Mouse (Mus musculus): ENCODE measurements around the gene Rbpms2. TPM values are rescaled to one million over a fixed set of nuclear protein-coding genes. Genes with fewer than 3 reads are reported as not detected.

The Rbpms2 gene
- total RNA-seq (2023): 0.32 and 1.2 TPM in 2 replicates

DNA sequence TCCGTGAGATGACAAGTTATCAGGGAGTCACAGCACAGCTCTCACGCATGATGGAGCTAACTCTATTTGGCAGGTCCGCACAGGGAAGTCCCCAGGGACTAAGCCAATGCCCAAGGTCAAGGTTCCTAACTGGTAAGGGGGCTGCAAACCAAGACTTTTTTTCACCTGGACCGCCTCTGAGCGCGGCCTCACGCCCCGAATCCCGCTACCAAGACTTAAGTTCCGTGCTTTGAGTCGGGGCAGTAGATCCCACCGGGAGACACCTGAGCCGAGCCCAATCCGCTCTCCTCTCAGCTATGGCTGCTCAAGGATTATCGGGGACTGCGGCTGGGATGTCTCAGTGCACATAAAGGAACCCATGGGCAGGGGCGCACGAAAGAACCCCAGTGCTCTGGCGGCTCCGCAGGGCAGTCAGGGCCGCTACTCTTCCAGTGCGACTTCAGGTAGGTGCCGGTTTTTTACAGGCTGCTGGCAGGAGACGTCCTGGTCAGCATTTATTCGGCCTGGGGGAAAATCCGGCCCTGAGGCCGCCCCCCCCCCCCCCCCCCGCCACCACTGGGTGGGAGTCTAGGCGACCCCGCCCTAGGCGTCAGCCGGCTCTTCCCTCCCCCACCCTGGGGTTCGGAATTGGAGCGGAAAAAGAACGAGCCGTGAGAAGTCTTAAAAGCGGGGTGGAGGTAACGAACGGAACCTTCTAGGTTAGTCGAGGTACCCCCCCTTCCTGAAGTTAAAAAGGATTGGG lies at the start of gene Rbpms2:
Gene Rbpms2, plus strand, starts transcription at position 624 of the 742 bp plus-strand sequence.

DNA sequence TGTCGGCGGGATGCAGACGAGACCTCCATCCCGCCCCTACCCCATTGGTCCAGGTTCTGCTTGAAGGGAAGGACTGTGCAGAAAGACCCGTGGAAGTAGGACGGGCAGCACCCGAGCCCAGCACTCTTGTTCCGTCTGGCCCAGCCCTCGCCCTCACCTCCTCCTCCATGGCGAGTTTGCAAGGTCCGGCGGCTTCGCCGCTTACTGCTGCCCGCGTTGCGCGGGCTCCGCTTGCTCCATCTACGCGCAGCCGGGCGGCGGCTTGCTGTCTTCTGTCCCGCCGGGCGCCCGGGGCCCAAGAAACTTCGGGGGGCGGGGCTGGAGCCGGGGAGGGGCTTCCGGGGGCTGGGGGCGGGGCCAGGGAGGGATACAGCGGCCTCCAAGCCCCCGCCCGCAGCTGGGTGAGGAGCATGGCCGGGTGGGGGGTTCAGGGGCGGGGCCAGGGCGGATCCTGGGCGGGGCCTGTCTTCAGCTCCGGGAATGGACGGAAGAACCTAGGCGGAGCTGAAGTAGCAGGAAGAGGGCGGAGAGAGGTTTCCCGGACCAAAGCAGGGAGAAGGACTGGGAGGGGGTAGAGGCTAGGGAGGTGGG lies 49.6 kb upstream of the Rbpms2 start, which contains the start of gene Plekho2:
Gene Plekho2, minus strand, starts transcription at position 260 of the 591 bp plus-strand sequence.

DNA sequence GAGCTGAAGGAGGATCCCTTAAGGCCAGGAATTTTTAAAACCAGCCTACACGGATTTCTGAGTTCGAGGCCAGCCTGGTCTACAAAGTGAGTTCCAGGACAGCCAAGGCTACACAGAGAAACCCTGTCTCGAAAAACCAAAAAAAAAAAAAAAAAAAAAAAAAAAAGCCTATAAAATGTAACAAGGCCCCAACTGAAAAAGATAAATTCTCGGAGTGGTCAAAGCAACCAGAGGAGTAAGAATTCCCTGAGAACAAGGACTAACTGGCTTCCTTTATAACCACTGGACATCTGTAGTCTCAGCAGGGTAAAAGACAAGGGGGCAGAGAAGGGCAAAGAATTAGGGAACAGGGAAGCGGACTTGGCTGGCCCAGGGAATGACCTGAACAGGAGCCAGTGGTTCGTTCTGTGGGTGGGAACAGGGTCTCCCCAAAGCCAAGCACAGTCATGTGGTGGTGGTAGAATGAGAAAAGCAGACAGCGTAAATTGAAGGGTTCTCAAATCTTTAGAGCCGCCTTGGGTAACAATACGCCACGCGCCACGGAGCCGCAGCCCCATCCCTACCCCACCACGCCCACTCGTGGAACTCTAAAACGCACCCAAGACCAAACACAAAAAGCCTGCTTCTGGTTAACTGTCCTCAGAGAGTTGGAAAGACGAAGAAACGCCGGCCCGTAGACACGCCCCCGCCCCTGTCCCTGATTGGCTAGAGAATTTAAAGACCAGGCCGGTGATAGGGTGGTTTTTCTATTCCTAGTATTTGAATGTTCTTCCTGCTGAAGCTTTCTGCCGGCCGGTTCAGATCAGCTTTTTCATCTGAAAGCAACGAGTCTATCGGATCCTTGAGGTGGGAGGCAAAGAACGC lies 42.8 kb upstream of the Rbpms2 start, which contains the start of gene Pif1:
Gene Pif1, plus strand, starts transcription at position 755 of the 864 bp plus-strand sequence.

DNA sequence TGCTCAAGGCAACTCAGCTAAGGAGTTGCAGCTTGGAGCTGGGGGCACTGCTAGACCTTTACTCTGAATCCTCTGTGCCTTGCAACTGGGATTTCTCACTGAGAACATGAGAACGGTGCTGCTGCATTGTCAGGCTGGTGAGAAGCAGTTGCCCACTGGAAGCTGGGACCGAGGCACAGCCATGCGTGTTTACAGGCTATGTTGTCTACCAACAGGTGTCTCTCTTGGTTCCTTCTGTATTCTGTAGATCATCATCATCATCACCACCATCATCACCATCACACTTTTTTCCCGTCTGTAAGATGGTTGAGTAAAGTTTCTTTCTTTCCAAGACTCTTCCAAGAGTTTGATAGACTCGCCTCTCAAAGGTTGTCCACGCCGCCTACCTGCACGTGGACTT lies 38.3 kb downstream of the Rbpms2 start, which contains the start of gene Oaz2:
Gene Oaz2, plus strand, starts transcription at position 301 of the 400 bp plus-strand sequence.

Other genes with a start within 250 kb of the Rbpms2 start
- not detected in 2 replicates for gene Kbtbd13, start 238.0 kb upstream of the Rbpms2 start, total RNA-seq (2023)
- gene Rasl12, start 231.1 kb upstream of the Rbpms2 start, total RNA-seq (2023): not detected in 2 replicates
- gene Slc51b, start 206.7 kb upstream of the Rbpms2 start, total RNA-seq (2023): not detected in 2 replicates
- 4.2 and 4.6 TPM in 2 replicates for gene Mtfmt, start 193.9 kb upstream of the Rbpms2 start, total RNA-seq (2023)
- 63.9 and 70.8 TPM in 2 replicates for gene Spg21, start 168.7 kb upstream of the Rbpms2 start, total RNA-seq (2023)
- 1.7 and 3.1 TPM in 2 replicates for gene Ankdd1a, start 109.5 kb upstream of the Rbpms2 start, total RNA-seq (2023)
- 205 and 249 TPM in 2 replicates for gene Plekho2, start 49.6 kb upstream of the Rbpms2 start, total RNA-seq (2023)
- 8.9 and 10.4 TPM in 2 replicates for gene Pif1, start 42.5 kb upstream of the Rbpms2 start, total RNA-seq (2023)
- 71.0 and 75.2 TPM in 2 replicates for gene Oaz2, start 38.4 kb downstream of the Rbpms2 start, total RNA-seq (2023)
- 22.7 and 24.6 TPM in 2 replicates for gene Zfp609, start 197.9 kb downstream of the Rbpms2 start, total RNA-seq (2023)